Mouse (Mus musculus) kidney, adult 8-10 months (tissue): Measurements from ENCODE around the gene Gucy1a1.

Source experiments
- DNase-seq, 2 experiments: peaks; one replicate each; pipeline ENCODE4 v3.0.0; 2022

Gucy1a1 gene

GRCm38 (mm10) chr3:82074201-82074851 is 71.3 kb downstream of the Gucy1a1 start, which contains the start of gene Gucy1b1:
Gene Gucy1b1, minus strand, starts transcription at chr3:82074689.
- DNase-seq: peak; percentile 32 to 34

GRCm38 (mm10) chr3:82073741-82074181 is 71.8 kb downstream of the Gucy1a1 start:
- peak; percentile 5 to 7 for DNase-seq

GRCm38 (mm10) chr3:82067830-82068229 is 77.8 kb downstream of the Gucy1a1 start:
- no peak for DNase-seq

- DNase-seq: no peak
These were observed 84.0 kb downstream of the Gucy1a1 start for GRCm38 (mm10) chr3:82061402-82062180.

GRCm38 (mm10) chr3:82057201-82057600 is 88.4 kb downstream of the Gucy1a1 start:
- DNase-seq: no peak

- DNase-seq: no peak
These were observed 91.2 kb downstream of the Gucy1a1 start for GRCm38 (mm10) chr3:82054283-82054974.

- DNase-seq: no peak
These were observed 93.6 kb downstream of the Gucy1a1 start for GRCm38 (mm10) chr3:82052029-82052428.

GRCm38 (mm10) chr3:82051468-82051867 is 94.1 kb downstream of the Gucy1a1 start:
- DNase-seq: no peak

GRCm38 (mm10) chr3:82048681-82049080 is 96.9 kb downstream of the Gucy1a1 start:
- no peak for DNase-seq

- no peak for DNase-seq
These were observed 97.5 kb downstream of the Gucy1a1 start for GRCm38 (mm10) chr3:82048078-82048477.

GRCm38 (mm10) chr3:82047100-82047753 is 98.4 kb downstream of the Gucy1a1 start:
- DNase-seq: peak; percentile 6 to 21

- no peak for DNase-seq
These were observed 99.5 kb downstream of the Gucy1a1 start for GRCm38 (mm10) chr3:82046087-82046486.

- DNase-seq: no peak
These were observed 100.7 kb downstream of the Gucy1a1 start for GRCm38 (mm10) chr3:82044902-82045301.

- no peak for DNase-seq
These were observed 101.9 kb downstream of the Gucy1a1 start for GRCm38 (mm10) chr3:82043676-82044075.
